Mouse (Mus musculus): ENCODE data around the gene Tgm5. TPM values are rescaled to one million over a fixed set of nuclear protein-coding genes. Genes with fewer than 3 reads are reported as not detected.

Gene Tgm5
- polyA plus RNA-seq, 1 experiment from 2014 or later = 0.68 TPM

DNA sequence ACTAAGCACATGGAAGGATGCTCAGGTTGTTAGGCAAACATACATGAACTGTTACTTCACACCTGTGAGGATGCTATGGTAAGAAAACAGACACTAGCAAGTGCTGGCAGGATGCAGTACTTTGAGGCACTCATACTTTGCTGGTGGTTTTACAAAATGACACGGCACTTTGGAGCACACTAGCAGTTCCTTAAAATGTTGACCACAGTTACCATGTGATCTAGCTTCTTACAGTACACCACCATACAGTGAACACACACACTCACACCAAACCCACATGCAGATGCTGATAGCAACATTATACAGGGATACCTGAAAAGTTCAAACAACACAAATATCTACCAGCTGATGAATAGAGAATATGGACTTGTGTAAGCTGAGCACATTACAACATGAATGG lies 3.0 kb downstream of the Tgm5 start:
- no peaks in the 10 kb centered on the region for H3K36me3 ChIP-seq
- no peak overlapping the region for H3K27ac ChIP-seq (replicated peaks)
- H3K9ac ChIP-seq = no peak overlapping the region
- WGBS = 88% methylated on average over 1 of the region's 1 CpGs
- peaks cover 9% of the 10 kb centered on the region; the same call in 1 of the 2 replicates for H3K4me1 ChIP-seq (replicated peaks)
- no peak overlapping the region for H3K4me2 ChIP-seq
- no peak for ATAC-seq (ENCODE audit: low read depth)
- H3K4me3 ChIP-seq = no peak overlapping the region
- H3K9me3 ChIP-seq = no peaks in the 10 kb centered on the region
- no peaks in the 10 kb centered on the region for H3K27me3 ChIP-seq

DNA sequence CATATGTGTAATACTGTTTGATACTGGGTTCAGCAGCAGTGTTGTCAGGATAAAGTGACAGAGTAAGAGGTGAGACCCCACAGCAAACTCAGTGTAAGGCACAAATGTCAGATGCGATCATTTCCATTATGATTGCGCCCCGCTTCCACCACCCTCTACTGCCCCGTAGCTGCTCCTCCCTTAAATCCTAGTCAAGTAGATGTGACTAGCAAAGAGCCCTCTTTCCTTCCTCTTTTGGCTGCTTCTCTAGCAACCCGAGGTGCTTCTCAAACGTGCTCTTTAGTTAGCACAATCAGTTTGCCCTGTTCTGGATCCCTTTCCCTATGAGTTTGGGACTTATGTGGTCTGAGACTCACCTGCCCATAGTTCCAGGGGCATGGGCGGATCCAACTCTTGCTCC lies 10.9 kb downstream of the Tgm5 start:
- no peaks in the 10 kb centered on the region for H3K4me1 ChIP-seq (replicated peaks)

DNA sequence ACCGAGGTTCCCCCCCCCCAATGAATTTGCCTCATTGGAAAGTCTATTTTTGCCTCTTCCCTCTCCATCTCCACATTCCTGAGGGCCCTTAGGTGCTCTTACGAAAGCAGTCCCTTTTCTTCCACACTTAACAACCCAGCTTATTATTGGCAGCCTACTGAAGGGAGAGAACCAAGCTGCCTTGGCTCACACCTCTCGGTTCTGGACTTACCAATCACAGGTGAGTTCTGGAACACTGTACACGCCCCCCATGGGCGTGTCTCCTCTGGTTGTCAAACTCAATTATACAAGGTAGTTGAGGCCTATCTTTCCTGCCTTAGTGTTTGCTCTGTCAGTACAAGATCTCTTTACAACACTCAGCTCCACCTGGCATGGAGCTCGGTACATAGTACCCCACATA lies 13.8 kb downstream of the Tgm5 start:
- Histone ChIP-seq H3K27ac (replicated peaks) (no peak overlapping the region), H3K9ac (no peak overlapping the region), H3K9me3 (no peaks in the 10 kb centered on the region), H3K27me3 (no peaks in the 10 kb centered on the region), H3K4me2 (no peak overlapping the region), H3K4me3 (no peak overlapping the region), H3K36me3 (no peaks in the 10 kb centered on the region), H3K4me1 (replicated peaks) (no peaks in the 10 kb centered on the region)
- 84% methylated on average over 6 of the region's 6 CpGs for WGBS
- no peak for ATAC-seq (ENCODE audit: low read depth)

More for the DNA sequence above, 10.9 kb downstream of the Tgm5 start:
- no peak for ATAC-seq (ENCODE audit: low read depth)
- Histone ChIP-seq H3K9ac (no peak overlapping the region), H3K27me3 (no peaks in the 10 kb centered on the region), H3K27ac (replicated peaks) (no peak overlapping the region), H3K36me3 (no peaks in the 10 kb centered on the region), H3K4me3 (no peak overlapping the region), H3K9me3 (no peaks in the 10 kb centered on the region), H3K4me2 (no peak overlapping the region)
- WGBS = 84% methylated on average over 7 of the region's 7 CpGs

DNA sequence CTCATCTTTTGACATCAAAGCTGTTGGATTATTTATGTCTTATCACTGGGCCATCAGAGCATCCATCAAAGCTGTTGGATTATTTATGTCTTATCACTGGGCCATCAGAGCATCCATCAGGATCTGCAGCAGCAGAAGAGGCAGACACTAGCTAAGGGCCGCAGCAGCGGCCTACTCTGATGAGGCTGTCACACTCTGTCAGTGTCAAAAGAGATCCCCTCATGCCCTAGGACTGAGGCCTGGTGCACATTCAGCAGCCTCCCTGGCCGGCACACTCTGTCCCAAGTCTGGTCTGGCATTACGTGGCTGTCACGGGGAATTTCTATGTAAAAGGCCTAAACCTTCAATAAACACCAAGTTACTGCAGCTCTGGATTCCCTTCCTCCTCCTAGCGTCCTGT lies 16.1 kb downstream of the Tgm5 start:
- 62% methylated on average over 6 of the region's 6 CpGs for WGBS
- H3K27me3 ChIP-seq = no peaks in the 10 kb centered on the region
- ATAC-seq (ENCODE audit: low read depth) = no peak
- H3K9ac ChIP-seq = no peak overlapping the region
- H3K4me2 ChIP-seq = no peak overlapping the region
- no peaks in the 10 kb centered on the region for H3K4me1 ChIP-seq (replicated peaks)
- no peak overlapping the region for H3K4me3 ChIP-seq
- no peaks in the 10 kb centered on the region for H3K36me3 ChIP-seq
- H3K9me3 ChIP-seq = no peaks in the 10 kb centered on the region
- no peak overlapping the region for H3K27ac ChIP-seq (replicated peaks)

DNA sequence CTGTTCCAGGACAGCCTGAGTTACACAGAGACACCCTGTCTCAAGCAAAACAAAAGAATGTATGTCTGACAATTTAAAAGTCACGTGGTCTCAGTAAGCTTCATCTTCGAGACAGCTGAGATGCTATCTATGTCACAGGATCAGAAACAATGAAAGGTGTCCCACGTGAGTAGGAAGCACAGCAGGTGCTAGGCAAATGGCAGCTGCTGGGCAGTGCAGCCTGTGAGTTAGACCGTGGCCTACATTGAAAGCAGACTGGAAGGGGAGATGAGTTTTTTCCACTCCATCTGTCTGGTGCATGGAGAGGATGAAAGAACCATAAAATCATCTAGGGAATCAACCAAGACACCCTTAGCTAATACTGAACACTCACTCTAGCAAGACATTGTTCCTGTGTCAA lies 18.5 kb downstream of the Tgm5 start:
- H3K4me3 ChIP-seq = no peak overlapping the region
- H3K4me1 ChIP-seq (replicated peaks) = no peaks in the 10 kb centered on the region
- ATAC-seq (ENCODE audit: low read depth) = no peak
- no peak overlapping the region for H3K9ac ChIP-seq
- H3K4me2 ChIP-seq = no peak overlapping the region
- H3K27me3 ChIP-seq = no peaks in the 10 kb centered on the region
- H3K27ac ChIP-seq (replicated peaks) = no peak overlapping the region
- H3K9me3 ChIP-seq = no peaks in the 10 kb centered on the region
- WGBS = 52% methylated on average over 4 of the region's 4 CpGs
- no peaks in the 10 kb centered on the region for H3K36me3 ChIP-seq

DNA sequence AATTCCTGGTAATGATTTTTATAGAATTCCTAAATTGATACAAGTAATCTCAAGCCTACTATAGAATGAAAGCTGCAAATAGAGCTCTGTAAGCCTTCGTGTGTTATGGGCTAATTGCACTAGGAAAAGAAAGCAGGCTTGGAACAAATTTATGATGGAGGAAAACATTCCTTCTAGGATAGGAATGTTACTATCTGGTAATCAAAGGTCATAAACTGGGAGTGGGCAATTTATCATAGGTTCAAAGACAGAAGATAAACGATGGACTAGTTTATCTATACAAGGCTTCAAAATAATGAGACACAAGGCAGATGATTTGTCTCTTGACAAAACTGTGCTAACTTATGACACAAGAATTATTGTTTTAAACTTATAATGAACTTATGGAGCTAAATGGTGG lies 24.3 kb downstream of the Tgm5 start:
- Histone ChIP-seq H3K4me3 (no peak overlapping the region), H3K27ac (replicated peaks) (no peak overlapping the region), H3K4me1 (replicated peaks) (no peaks in the 10 kb centered on the region), H3K27me3 (no peaks in the 10 kb centered on the region), H3K9me3 (no peaks in the 10 kb centered on the region), H3K4me2 (no peak overlapping the region), H3K36me3 (no peaks in the 10 kb centered on the region), H3K9ac (no peak overlapping the region)
- 57% methylated on average over 2 of the region's 2 CpGs for WGBS
- ATAC-seq (ENCODE audit: low read depth) = no peak

DNA sequence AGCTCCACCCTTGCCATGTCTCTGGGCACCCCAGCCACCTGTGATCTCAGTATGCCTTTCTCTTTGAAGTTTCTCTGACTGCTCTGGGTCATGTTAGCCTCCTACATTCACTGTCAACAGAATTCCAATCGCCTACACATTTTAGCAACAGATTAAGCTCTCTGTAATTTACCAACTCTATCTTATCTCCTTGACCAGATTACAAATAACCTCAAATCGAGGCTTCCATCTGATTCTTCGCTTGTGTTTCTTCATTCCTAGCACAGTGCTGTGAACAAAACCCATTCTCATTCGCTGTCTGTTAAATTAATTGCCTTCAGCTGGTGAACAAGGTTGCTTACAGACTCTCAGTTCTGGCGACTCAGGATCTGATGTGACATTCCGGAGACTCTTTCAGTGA lies 27.6 kb downstream of the Tgm5 start:
- no peak for ATAC-seq (ENCODE audit: low read depth)
- H3K27me3 ChIP-seq = no peaks in the 10 kb centered on the region
- WGBS = 69% methylated on average over 6 of the region's 6 CpGs
- no peaks in the 10 kb centered on the region for H3K4me1 ChIP-seq (replicated peaks)
- no peak overlapping the region for H3K4me3 ChIP-seq
- no peaks in the 10 kb centered on the region for H3K36me3 ChIP-seq
- H3K27ac ChIP-seq (replicated peaks) = no peak overlapping the region
- no peaks in the 10 kb centered on the region for H3K9me3 ChIP-seq
- H3K4me2 ChIP-seq = no peak overlapping the region
- H3K9ac ChIP-seq = no peak overlapping the region

DNA sequence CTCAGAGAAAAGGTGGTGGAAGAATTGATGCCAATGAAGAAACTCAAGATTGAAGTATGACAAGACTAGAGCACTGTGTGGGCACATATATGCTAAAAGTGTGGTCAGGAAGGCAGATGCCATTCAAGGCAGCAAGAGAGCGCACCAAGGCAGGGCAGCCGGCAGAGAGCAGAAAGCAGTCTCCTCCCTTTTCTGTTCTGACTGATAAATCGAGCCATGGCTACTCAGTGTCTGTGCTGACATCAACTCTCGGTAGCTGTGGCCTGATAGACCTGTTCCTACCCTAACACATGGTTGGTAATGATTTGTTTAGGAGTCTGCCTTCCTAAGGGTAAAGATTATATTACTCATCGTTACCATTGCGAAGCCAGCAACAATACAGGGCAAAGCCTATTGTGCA lies 29.7 kb downstream of the Tgm5 start:
- H3K4me1 ChIP-seq (replicated peaks) = no peaks in the 10 kb centered on the region
- H3K4me2 ChIP-seq = no peak overlapping the region
- H3K9me3 ChIP-seq = no peaks in the 10 kb centered on the region
- no peak overlapping the region for H3K4me3 ChIP-seq
- no peak for ATAC-seq (ENCODE audit: low read depth)
- H3K27me3 ChIP-seq = no peaks in the 10 kb centered on the region
- WGBS = 89% methylated on average over 6 of the region's 6 CpGs
- no peaks in the 10 kb centered on the region for H3K36me3 ChIP-seq
- no peak overlapping the region for H3K9ac ChIP-seq
- H3K27ac ChIP-seq (replicated peaks) = no peak overlapping the region

DNA sequence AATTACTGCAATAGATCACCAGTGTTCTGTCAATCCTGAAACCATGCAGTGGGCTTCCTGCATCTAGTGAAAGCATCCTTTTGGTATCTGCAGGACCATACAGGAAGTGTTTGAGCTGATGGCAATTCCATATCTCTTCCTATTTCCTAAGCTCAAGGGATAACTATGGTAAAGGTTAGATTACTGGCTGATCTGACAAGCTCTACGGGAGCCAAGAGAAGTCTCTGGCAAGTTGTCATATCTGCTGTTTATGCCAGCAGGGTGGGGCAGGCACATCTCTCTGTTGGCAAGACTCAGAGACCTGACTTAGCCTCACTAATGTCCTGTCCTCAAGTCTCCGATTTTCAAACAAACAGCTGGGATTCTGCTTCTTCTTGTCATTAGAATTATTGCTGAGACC lies 31.6 kb downstream of the Tgm5 start:
- 86% methylated on average over 2 of the region's 2 CpGs for WGBS

DNA sequence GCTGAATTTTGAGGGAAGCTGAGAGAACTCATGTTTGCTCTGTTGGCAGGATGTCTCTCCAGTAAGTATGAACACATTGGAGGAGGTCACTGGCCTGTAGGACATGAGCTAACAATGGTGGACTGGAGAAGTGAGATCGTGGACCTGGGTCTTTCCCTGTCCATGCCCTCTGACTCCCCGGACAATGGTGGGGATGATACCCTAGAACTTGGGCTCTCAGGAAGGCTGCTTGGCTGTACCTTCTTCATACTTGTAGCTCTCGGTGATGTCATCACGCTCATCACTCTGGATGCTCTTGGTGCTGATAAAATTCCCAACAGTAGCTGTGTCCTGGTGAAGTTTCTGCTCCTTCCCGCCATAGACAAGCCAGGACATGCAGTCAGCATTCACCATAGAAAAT lies 33.5 kb downstream of the Tgm5 start:
- 95% methylated on average over 5 of the region's 5 CpGs for WGBS
- H3K4me3 ChIP-seq = no peak overlapping the region
- H3K36me3 ChIP-seq = no peaks in the 10 kb centered on the region
- no peaks in the 10 kb centered on the region for H3K4me1 ChIP-seq (replicated peaks)
- ATAC-seq (ENCODE audit: low read depth) = no peak
- no peak overlapping the region for H3K9ac ChIP-seq
- no peak overlapping the region for H3K4me2 ChIP-seq
- H3K27ac ChIP-seq (replicated peaks) = no peak overlapping the region
- H3K9me3 ChIP-seq = no peaks in the 10 kb centered on the region
- H3K27me3 ChIP-seq = no peaks in the 10 kb centered on the region

More for the DNA sequence above, 31.6 kb downstream of the Tgm5 start:
- Histone ChIP-seq H3K27me3 (no peaks in the 10 kb centered on the region), H3K9me3 (no peaks in the 10 kb centered on the region), H3K4me2 (no peak overlapping the region), H3K36me3 (no peaks in the 10 kb centered on the region), H3K9ac (no peak overlapping the region), H3K4me3 (no peak overlapping the region), H3K27ac (replicated peaks) (no peak overlapping the region), H3K4me1 (replicated peaks) (no peaks in the 10 kb centered on the region)
- no peak for ATAC-seq (ENCODE audit: low read depth)

DNA sequence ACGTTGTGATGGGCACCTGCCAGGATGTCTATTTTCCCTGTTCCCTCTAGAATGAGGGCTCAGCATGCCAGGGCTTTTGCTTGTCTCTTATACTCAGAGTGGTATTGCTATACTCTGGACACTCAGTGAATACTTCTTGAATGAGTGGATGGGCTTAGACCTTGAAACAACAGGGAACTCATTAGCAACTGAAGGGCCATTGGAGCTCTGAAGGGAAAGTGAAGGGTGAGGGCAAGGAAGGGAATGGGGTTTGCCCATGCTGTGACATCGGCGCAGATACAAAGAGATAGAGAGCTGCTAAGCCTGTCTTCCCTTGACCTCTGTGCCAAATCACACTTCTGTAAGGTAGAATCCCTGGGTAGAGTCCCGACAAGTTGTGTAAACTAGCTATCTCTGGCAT lies 40.0 kb downstream of the Tgm5 start:
- H3K4me3 ChIP-seq = no peak overlapping the region
- H3K27me3 ChIP-seq = no peaks in the 10 kb centered on the region
- H3K9me3 ChIP-seq = no peaks in the 10 kb centered on the region
- ATAC-seq (ENCODE audit: low read depth) = no peak
- H3K27ac ChIP-seq (replicated peaks) = no peak overlapping the region
- no peaks in the 10 kb centered on the region for H3K4me1 ChIP-seq (replicated peaks)
- 76% methylated on average over 4 of the region's 4 CpGs for WGBS
- no peak overlapping the region for H3K9ac ChIP-seq
- H3K4me2 ChIP-seq = no peak overlapping the region
- no peaks in the 10 kb centered on the region for H3K36me3 ChIP-seq

DNA sequence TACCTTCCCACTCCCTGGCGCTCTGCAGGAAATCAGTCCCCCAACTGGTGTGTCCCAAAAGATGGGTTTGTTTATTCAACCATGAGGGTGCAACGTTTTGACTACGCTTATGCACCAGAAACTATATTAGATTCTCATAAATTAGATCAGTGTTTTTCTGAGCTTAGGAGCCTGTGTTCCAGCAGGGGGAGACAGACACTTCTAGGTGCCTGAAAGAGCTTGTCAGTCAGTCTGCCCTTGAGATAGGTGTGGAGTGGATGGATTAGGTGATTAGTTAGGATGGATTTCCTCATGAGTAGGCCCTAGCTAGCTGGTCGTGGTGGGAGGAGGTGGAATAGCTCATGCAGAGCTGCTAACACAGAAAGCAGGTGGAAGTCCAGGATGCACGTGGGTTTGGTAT lies 44.5 kb downstream of the Tgm5 start:
- Histone ChIP-seq H3K36me3 (no peaks in the 10 kb centered on the region), H3K9me3 (no peaks in the 10 kb centered on the region), H3K4me2 (no peak overlapping the region), H3K4me3 (no peak overlapping the region), H3K9ac (no peak overlapping the region), H3K27me3 (no peaks in the 10 kb centered on the region), H3K4me1 (replicated peaks) (no peaks in the 10 kb centered on the region), H3K27ac (replicated peaks) (no peak overlapping the region)
- ATAC-seq (ENCODE audit: low read depth) = no peak
- 53% methylated on average over 5 of the region's 5 CpGs for WGBS

DNA sequence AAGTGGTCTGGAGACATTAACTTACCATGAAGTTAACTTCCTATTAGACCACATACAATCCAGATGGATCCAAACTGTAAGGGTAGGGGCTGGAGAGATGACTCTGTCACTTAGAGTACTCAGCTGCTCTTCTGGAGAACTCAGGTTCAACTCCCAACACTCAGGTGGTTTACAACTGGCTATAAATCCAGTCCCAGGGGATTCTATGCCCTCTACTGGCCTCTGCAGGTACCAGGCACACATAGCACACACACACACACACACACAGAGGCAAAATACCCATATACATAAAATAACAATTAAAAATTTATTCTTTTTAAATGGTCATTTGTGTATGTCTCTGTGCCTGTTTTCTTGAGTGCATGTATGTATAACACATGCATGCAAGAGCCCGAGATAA lies 46.3 kb downstream of the Tgm5 start:
- Histone ChIP-seq H3K4me2 (no peak overlapping the region), H3K27ac (replicated peaks) (no peak overlapping the region), H3K36me3 (no peaks in the 10 kb centered on the region), H3K9me3 (no peaks in the 10 kb centered on the region), H3K9ac (no peak overlapping the region), H3K27me3 (no peaks in the 10 kb centered on the region), H3K4me1 (replicated peaks) (no peaks in the 10 kb centered on the region), H3K4me3 (no peak overlapping the region)
- no peak for ATAC-seq (ENCODE audit: low read depth)
- WGBS = 98% methylated on average over 1 of the region's 1 CpGs

All from neural tube, embryonic 13.5 days (tissue).